Mouse (Mus musculus): ENCODE measurements around the gene Dnm2. TPM values are rescaled to one million over a fixed set of nuclear protein-coding genes. Genes with fewer than 3 reads are reported as not detected.

Gene Dnm2
- polyA plus RNA-seq, 1 experiment from 2014 or later: 81.4 TPM

DNA sequence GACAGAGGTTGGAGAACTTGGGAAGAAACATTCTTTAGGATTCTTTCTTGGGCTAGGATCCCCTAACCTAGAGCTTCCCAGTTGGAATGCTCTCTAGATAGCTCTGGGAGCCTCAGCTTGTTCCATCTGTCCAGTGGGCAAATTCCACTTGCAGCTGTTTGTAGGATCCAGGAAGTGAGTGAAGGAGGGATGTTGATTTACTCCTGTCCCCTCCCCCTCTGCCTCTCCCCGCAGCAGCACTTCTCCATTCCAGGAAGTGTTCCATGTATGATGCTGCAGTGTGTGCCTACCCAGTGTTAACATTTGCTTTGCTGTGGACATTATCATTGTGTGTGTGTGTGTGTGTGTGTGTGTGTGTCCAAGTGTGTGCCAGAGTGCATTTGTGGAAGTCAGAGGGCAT, 1.3 kb downstream of the Dnm2 start:
- ATAC-seq (ENCODE audit: insufficient read depth, low FRiP score): no peak
- H3K4me2 ChIP-seq (ENCODE audit: low read depth, low read length): peak overlapping the region; percentile 92
- 8% methylated on average over 1 of the region's 1 CpGs for WGBS
- H3K36me3 ChIP-seq (ENCODE audit: control insufficient read depth, insufficient read depth, low read length): no peaks in the 10 kb centered on the region
- peak overlapping the region; percentile 96 for H3K4me3 ChIP-seq (replicated peaks; ENCODE audit: low read length)
- peak overlapping the region; percentile 92 for H3K9ac ChIP-seq (ENCODE audit: low read length)
- H3K9me3 ChIP-seq (replicated peaks; ENCODE audit: control insufficient read depth, low read length): no peaks in the 10 kb centered on the region
- H3K4me1 ChIP-seq (ENCODE audit: control insufficient read depth, insufficient read depth, low read length): peaks cover 22% of the 10 kb centered on the region
- no peaks in the 10 kb centered on the region for H3K27me3 ChIP-seq (ENCODE audit: control insufficient read depth, insufficient read depth, low read length)
- peak overlapping the region; percentile 85 for H3K27ac ChIP-seq (ENCODE audit: low read length)

DNA sequence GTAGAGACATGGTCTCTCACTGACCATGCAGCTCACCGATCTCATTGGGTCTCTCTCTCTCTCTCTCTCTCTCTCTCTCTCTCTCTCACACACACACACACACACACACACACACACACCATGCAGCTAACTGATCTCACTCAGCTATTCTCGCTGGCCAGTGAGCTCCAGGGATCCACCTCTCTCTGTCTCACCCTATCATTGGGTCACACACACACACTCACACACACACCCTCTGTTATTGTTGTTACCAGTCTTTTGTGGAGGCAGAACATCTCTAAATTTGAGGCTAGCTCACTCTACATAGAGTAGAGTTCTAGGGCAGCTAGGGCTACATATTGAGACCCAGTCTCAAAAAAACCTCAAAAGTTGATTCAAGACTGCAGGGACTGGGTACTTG, 1.8 kb downstream of the Dnm2 start:
- peak overlapping the region; percentile 92 for H3K4me2 ChIP-seq (ENCODE audit: low read depth, low read length)
- peak overlapping the region; percentile 96; the same call in 1 of the 2 replicates for H3K4me3 ChIP-seq (replicated peaks; ENCODE audit: low read length)
- H3K27ac ChIP-seq (ENCODE audit: low read length): no peak overlapping the region
- peaks cover 22% of the 10 kb centered on the region for H3K4me1 ChIP-seq (ENCODE audit: control insufficient read depth, insufficient read depth, low read length)
- no peaks in the 10 kb centered on the region for H3K9me3 ChIP-seq (replicated peaks; ENCODE audit: control insufficient read depth, low read length)
- H3K27me3 ChIP-seq (ENCODE audit: control insufficient read depth, insufficient read depth, low read length): no peaks in the 10 kb centered on the region
- 0 out of 2 replicates have a peak overlapping the region, but pooled peaks have one; percentile 92 for H3K9ac ChIP-seq (ENCODE audit: low read length)
- H3K36me3 ChIP-seq (ENCODE audit: control insufficient read depth, insufficient read depth, low read length): no peaks in the 10 kb centered on the region
- 58% methylated on average over 2 of the region's 2 CpGs for WGBS
- no peak for ATAC-seq (ENCODE audit: insufficient read depth, low FRiP score)

DNA sequence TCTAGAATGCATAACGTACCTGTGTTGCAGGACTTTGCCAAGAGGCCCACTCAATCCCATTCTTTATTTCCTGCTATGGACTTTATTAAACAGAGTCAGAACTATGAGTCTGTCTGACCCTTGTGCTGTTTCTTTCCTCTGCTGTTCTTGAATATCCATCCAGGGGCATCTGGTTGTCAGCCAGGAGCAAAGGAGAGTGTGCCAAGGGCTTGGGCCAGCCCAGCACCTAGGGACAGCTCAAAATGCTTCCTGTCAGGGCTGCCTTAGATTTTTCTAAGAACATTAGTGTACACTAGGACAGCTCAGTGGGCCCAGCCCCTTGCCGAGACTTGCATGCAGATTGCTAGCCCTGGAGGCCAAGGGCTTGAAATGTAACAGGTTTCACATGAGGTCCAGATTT, 3.1 kb downstream of the Dnm2 start:
- 68% methylated on average over 2 of the region's 2 CpGs for WGBS
- no peak for ATAC-seq (ENCODE audit: insufficient read depth, low FRiP score)
- Histone ChIP-seq H3K9ac (ENCODE audit: low read length) (no peak overlapping the region), H3K27ac (ENCODE audit: low read length) (no peak overlapping the region), H3K4me3 (replicated peaks; ENCODE audit: low read length) (no peak overlapping the region), H3K9me3 (replicated peaks; ENCODE audit: control insufficient read depth, low read length) (no peaks in the 10 kb centered on the region), H3K36me3 (ENCODE audit: control insufficient read depth, insufficient read depth, low read length) (no peaks in the 10 kb centered on the region), H3K4me2 (ENCODE audit: low read depth, low read length) (no peak overlapping the region), H3K4me1 (ENCODE audit: control insufficient read depth, insufficient read depth, low read length) (peaks cover 22% of the 10 kb centered on the region), H3K27me3 (ENCODE audit: control insufficient read depth, insufficient read depth, low read length) (no peaks in the 10 kb centered on the region)

DNA sequence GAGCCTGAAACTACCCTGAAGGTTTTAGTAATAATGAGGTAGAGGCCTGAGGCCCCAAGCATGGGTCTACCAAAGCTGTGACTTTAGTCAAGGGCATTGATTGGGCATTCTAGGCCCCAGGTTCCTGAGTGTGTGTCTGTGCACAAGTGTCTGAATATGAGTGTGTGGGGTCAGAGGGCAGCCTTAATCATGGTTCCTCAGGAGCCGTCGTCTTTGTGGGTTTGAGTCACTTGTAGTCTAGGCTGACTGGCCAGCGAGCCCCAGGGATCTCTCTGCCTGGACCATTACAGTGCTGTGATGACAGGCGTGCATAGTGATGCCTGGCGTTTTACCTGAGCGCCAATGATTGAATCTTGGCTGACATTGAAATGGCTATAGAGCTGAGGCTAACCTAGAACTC, 3.5 kb downstream of the Dnm2 start:
- Histone ChIP-seq H3K4me3 (replicated peaks; ENCODE audit: low read length) (no peak overlapping the region), H3K36me3 (ENCODE audit: control insufficient read depth, insufficient read depth, low read length) (no peaks in the 10 kb centered on the region), H3K4me2 (ENCODE audit: low read depth, low read length) (no peak overlapping the region), H3K9ac (ENCODE audit: low read length) (no peak overlapping the region), H3K4me1 (ENCODE audit: control insufficient read depth, insufficient read depth, low read length) (peaks cover 22% of the 10 kb centered on the region), H3K9me3 (replicated peaks; ENCODE audit: control insufficient read depth, low read length) (no peaks in the 10 kb centered on the region), H3K27me3 (ENCODE audit: control insufficient read depth, insufficient read depth, low read length) (no peaks in the 10 kb centered on the region), H3K27ac (ENCODE audit: low read length) (no peak overlapping the region)
- ATAC-seq (ENCODE audit: insufficient read depth, low FRiP score): no peak
- 87% methylated on average over 6 of the region's 6 CpGs for WGBS

DNA sequence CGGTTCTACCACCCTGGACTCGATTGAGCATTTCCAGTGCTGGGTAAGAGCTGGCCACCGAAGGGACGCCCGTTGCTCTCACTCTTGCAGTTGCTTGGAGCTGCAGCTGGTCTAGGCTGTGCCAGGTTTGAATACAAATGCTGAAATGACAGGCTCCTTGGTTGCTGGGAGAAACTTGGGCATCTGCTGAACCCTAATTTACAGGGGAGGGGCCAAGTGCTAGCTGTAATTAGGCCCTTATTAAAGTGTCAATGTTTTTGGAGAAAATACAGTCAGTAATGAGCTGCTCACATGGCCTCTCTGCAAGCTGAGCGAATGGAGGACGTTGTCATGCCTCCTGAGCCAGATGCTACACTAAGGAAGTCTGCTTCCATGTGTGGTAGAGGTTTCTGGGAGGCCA, 6.0 kb downstream of the Dnm2 start:
- Histone ChIP-seq H3K27me3 (ENCODE audit: control insufficient read depth, insufficient read depth, low read length) (no peaks in the 10 kb centered on the region), H3K9ac (ENCODE audit: low read length) (no peak overlapping the region), H3K4me3 (replicated peaks; ENCODE audit: low read length) (no peak overlapping the region), H3K36me3 (ENCODE audit: control insufficient read depth, insufficient read depth, low read length) (no peaks in the 10 kb centered on the region), H3K4me2 (ENCODE audit: low read depth, low read length) (no peak overlapping the region), H3K27ac (ENCODE audit: low read length) (no peak overlapping the region), H3K4me1 (ENCODE audit: control insufficient read depth, insufficient read depth, low read length) (peaks cover 20% of the 10 kb centered on the region), H3K9me3 (replicated peaks; ENCODE audit: control insufficient read depth, low read length) (no peaks in the 10 kb centered on the region)
- WGBS: 81% methylated on average over 7 of the region's 7 CpGs
- ATAC-seq (ENCODE audit: insufficient read depth, low FRiP score): no peak

DNA sequence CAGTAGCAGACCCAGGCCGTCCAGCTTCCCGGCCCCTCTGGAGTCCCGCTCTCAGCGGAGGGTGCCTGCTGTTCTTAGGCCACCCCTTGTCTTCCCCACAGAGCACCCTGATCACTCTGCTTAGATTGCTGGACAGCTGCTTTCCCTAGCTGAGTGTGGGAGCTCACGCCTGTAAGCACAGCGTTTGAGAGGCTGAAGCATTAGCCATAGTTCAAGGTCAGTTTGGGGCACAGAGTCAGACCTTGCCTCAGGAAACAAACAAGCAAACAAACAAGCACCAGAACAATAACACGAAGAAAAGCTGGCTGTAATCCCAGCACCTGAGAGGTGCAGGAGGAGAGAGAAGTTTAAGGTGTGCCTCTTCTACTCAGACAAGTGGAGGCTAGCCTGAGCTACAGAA, 7.4 kb downstream of the Dnm2 start:
- H3K4me2 ChIP-seq (ENCODE audit: low read depth, low read length): no peak overlapping the region
- peaks cover 18% of the 10 kb centered on the region for H3K4me1 ChIP-seq (ENCODE audit: control insufficient read depth, insufficient read depth, low read length)
- no peak for ATAC-seq (ENCODE audit: insufficient read depth, low FRiP score)
- H3K27me3 ChIP-seq (ENCODE audit: control insufficient read depth, insufficient read depth, low read length): no peaks in the 10 kb centered on the region
- no peaks in the 10 kb centered on the region for H3K9me3 ChIP-seq (replicated peaks; ENCODE audit: control insufficient read depth, low read length)
- H3K4me3 ChIP-seq (replicated peaks; ENCODE audit: low read length): no peak overlapping the region
- H3K36me3 ChIP-seq (ENCODE audit: control insufficient read depth, insufficient read depth, low read length): no peaks in the 10 kb centered on the region
- WGBS: 82% methylated on average over 7 of the region's 7 CpGs
- H3K9ac ChIP-seq (ENCODE audit: low read length): no peak overlapping the region
- no peak overlapping the region for H3K27ac ChIP-seq (ENCODE audit: low read length)

DNA sequence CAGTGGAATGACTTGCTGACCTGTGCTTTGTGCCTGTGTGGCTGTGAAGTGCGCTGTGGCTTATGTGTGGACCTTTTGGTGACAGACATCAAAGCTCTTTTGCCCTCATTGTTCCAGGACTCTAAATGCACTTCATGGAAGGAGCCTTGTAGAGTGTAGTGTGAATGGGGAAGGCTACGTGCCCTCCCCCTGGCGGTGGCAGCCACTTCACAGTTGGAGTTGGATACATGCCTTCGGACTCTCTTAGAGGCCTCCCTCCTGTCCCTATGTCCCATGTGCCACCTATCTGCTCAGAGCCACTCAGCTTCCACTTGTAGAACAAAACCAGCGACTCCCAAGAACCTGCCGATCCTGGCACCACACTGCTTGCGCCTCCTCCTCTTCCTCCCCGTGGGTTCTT, 9.1 kb downstream of the Dnm2 start:
- no peak for ATAC-seq (ENCODE audit: insufficient read depth, low FRiP score)
- WGBS: 83% methylated on average over 8 of the region's 8 CpGs
- no peaks in the 10 kb centered on the region for H3K27me3 ChIP-seq (ENCODE audit: control insufficient read depth, insufficient read depth, low read length)
- H3K9ac ChIP-seq (ENCODE audit: low read length): no peak overlapping the region
- H3K27ac ChIP-seq (ENCODE audit: low read length): no peak overlapping the region
- no peaks in the 10 kb centered on the region for H3K36me3 ChIP-seq (ENCODE audit: control insufficient read depth, insufficient read depth, low read length)
- no peaks in the 10 kb centered on the region for H3K9me3 ChIP-seq (replicated peaks; ENCODE audit: control insufficient read depth, low read length)
- no peak overlapping the region for H3K4me3 ChIP-seq (replicated peaks; ENCODE audit: low read length)
- peaks cover 17% of the 10 kb centered on the region for H3K4me1 ChIP-seq (ENCODE audit: control insufficient read depth, insufficient read depth, low read length)
- H3K4me2 ChIP-seq (ENCODE audit: low read depth, low read length): no peak overlapping the region

DNA sequence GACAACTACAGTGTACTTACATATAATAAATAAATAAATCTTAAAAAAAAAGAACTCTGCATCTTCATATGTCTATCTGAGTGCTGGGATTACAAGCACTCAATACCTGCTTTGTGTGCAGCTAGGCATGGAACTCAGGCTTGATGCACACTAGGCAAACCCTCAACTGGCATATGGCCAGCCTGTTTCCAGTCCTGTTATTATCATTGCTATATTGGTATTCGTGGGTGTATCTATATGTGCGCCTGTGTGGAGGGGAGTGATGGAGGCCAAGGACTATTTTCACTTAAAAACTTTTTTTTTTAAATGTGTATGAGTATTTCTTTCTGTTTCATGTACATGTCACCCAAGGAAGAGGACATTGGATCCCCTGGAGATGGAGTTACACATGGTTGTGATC, 9.7 kb downstream of the Dnm2 start:
- ATAC-seq (ENCODE audit: insufficient read depth, low FRiP score): no peak
- Histone ChIP-seq H3K9ac (ENCODE audit: low read length) (no peak overlapping the region), H3K27ac (ENCODE audit: low read length) (no peak overlapping the region), H3K4me1 (ENCODE audit: control insufficient read depth, insufficient read depth, low read length) (peaks cover 21% of the 10 kb centered on the region), H3K4me2 (ENCODE audit: low read depth, low read length) (no peak overlapping the region), H3K36me3 (ENCODE audit: control insufficient read depth, insufficient read depth, low read length) (no peaks in the 10 kb centered on the region), H3K9me3 (replicated peaks; ENCODE audit: control insufficient read depth, low read length) (no peaks in the 10 kb centered on the region), H3K27me3 (ENCODE audit: control insufficient read depth, insufficient read depth, low read length) (no peaks in the 10 kb centered on the region), H3K4me3 (replicated peaks; ENCODE audit: low read length) (no peak overlapping the region)
- WGBS: 81% methylated on average over 2 of the region's 2 CpGs

DNA sequence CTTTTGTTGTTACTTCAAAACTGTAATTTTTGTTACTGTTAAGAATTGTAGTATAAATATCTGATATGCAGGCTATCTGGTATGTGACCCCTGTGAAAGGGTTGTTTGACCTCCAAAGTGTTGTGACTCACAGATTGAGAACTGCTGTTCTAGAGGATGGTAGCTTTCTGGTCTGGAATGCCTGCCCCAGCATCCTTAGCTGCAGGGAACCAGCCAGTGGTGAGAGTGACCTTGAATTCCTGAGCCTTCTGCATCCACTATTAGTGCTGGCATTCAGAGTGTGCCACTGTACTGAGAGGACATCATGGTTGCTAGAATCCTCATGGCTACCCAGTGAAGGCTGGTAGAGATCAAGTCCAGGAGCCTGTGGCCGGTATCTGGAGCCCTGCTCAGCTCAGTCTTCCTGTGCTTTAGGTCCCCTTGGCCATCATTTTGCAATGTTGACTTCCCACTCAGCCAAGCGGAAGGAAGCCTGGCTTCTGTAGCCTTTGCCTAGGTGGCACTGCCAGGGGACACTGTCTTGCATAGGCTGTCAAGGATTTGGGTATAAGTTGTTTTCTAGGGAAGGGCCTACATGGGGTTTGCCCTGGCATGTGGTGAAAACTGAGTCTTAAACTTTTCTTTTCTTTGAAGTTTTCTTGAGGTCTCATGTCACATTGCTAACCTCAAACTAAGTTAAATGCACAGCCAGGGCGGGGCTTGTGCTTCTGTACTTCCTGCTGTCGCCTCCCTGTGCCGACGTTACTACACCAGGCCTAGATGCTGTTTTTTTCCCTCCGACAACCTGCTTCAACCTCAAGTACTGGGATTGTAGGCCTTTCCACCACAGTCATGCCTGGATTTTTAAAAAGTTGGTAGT, 11.3 kb downstream of the Dnm2 start:
- 0 out of 2 replicates have a peak overlapping the region, but pooled peaks have one; percentile 5 for H3K9ac ChIP-seq (ENCODE audit: low read length)
- 67% methylated on average over 7 of the region's 7 CpGs for WGBS
- no peaks in the 10 kb centered on the region for H3K36me3 ChIP-seq (ENCODE audit: control insufficient read depth, insufficient read depth, low read length)
- H3K27me3 ChIP-seq (ENCODE audit: control insufficient read depth, insufficient read depth, low read length): no peaks in the 10 kb centered on the region
- peak overlapping the region; percentile 41 for H3K27ac ChIP-seq (ENCODE audit: low read length)
- ATAC-seq (ENCODE audit: insufficient read depth, low FRiP score): no peak
- H3K4me2 ChIP-seq (ENCODE audit: low read depth, low read length): no peak overlapping the region
- H3K4me1 ChIP-seq (ENCODE audit: control insufficient read depth, insufficient read depth, low read length): peaks cover 21% of the 10 kb centered on the region
- H3K9me3 ChIP-seq (replicated peaks; ENCODE audit: control insufficient read depth, low read length): no peaks in the 10 kb centered on the region
- H3K4me3 ChIP-seq (replicated peaks; ENCODE audit: low read length): no peak overlapping the region

All from stomach, embryonic 16.5 days (tissue).